Mouse (Mus musculus): ENCODE measurements at regions not wholly inside any gene's neighbourhood (a gene's known extent, or its start where the extent isn't known, plus 50 kb on each side); places are given as distances from the start of the nearest gene placed in this dataset.
A peak's percentile ranks its signal among the peaks of the same experiment; 100 is the strongest.

DNA sequence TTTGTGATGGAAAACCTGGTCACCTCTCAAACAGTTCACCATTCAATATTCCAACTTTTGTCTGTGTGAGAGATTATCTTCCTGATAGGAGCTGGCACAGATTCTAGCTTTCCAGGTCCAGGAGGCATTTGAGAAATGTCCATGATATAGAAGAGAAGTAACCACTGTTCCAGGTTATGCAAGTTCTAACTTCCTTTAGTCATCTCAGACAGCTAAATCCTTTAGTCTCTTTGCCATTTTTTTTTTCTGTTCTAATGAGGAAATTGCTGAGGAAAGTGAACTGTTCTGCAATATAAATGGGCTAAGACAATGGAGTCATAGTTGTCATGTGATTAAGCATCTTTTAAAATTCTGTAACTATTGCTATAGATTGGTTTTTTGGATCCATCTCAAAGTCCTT is 155.7 kb upstream of the Trp63 start:
- Histone ChIP-seq H3K9ac (no peak overlapping the region), H3K27ac (replicated peaks) (no peak overlapping the region), H3K4me2 (replicated peaks) (no peak overlapping the region), H3K36me3 (no peaks in the 10 kb centered on the region), H3K4me3 (replicated peaks) (no peak overlapping the region), H3K4me1 (peaks cover 5% of the 10 kb centered on the region; the same call in 1 of the 2 replicates), H3K27me3 (no peaks in the 10 kb centered on the region), H3K9me3 (replicated peaks) (no peaks in the 10 kb centered on the region; the same call in 1 of the 2 replicates)
- ATAC-seq (ENCODE audit: insufficient number of reproducible peaks, low FRiP score, low TSS enrichment, low read depth): no peak

DNA sequence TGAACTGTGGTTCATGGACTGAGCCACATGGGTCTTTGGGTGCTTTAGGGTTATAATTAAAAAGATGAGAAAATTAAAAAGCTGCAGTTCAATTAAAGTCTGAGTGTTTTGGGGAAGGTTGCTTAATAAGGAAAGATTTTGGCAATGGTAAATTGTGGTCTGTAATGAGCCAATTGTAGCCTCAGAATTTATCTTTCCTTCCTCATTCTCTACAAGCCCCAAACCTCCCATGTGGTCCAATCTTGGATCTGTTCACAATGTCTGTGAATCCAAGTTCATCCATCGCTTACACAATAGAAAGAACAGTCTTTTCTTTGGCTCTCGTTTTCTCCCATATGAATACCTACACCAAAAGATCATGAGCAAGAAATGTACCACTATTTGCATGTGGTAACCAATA is 155.2 kb upstream of the Trp63 start:
- ATAC-seq (ENCODE audit: insufficient number of reproducible peaks, low FRiP score, low TSS enrichment, low read depth): no peak
- WGBS: 78% methylated on average over 2 of the region's 2 CpGs
- H3K9ac ChIP-seq: no peak overlapping the region
- no peak overlapping the region for H3K4me2 ChIP-seq (replicated peaks)
- no peaks in the 10 kb centered on the region for H3K27me3 ChIP-seq
- H3K4me3 ChIP-seq (replicated peaks): no peak overlapping the region
- H3K27ac ChIP-seq (replicated peaks): no peak overlapping the region
- no peaks in the 10 kb centered on the region for H3K36me3 ChIP-seq
- H3K9me3 ChIP-seq (replicated peaks): no peaks in the 10 kb centered on the region; the same call in 1 of the 2 replicates
- peaks cover 5% of the 10 kb centered on the region; the same call in 1 of the 2 replicates for H3K4me1 ChIP-seq

DNA sequence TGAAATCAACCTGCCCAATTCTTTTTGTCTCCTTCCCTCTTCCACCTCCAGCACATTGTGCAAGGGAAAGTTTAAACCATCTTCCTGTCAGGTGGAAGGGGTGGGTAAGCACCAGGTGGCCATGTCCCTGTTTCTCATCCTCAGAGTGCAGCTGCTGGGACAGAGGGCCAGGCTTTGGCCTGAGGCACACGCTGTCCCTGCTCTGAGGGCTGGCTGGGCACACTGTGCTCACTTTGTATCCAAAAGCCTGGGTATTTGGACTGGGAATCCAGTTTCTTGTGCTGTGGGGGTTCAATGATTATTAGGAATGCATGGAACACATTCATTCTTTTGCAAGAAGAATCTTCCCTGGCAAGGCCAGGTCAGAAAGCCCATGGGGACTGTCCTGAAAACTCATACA is 153.9 kb upstream of the Trp63 start:
- no peak overlapping the region for H3K4me3 ChIP-seq (replicated peaks)
- H3K36me3 ChIP-seq: no peaks in the 10 kb centered on the region
- H3K27ac ChIP-seq (replicated peaks): no peak overlapping the region
- WGBS: 79% methylated on average over 1 of the region's 1 CpGs
- H3K4me2 ChIP-seq (replicated peaks): no peak overlapping the region
- no peak overlapping the region for H3K9ac ChIP-seq
- no peak for ATAC-seq (ENCODE audit: insufficient number of reproducible peaks, low FRiP score, low TSS enrichment, low read depth)
- H3K9me3 ChIP-seq (replicated peaks): no peaks in the 10 kb centered on the region; the same call in 1 of the 2 replicates
- H3K4me1 ChIP-seq: peaks cover 5% of the 10 kb centered on the region; the same call in 1 of the 2 replicates
- no peaks in the 10 kb centered on the region for H3K27me3 ChIP-seq

DNA sequence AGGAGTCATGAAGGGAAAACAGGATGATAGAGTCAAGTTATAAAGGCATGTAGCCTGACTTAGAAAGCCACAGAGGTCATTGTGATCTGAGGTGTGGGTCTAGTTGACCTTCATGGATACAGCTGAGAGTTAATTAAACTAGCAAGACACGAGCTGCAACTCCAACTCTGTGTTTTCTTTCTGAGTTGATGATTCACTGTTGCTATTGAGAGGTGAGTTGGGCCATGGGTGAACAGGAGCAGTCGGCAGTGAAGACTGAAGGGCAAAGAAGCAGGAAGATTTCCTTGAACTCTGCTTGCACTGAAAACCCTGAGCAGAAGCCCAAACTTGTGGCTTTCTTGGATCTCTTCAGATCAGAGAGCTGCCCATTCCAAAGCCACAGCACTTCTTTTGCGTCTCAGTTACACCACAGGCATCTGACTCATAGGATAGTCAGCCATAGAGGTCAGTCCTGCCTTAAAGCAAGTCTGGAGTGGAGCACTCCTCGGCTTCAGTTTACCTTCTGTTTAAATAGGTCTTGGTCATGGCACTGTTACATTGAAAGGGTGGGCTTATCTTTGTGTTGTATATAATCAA is 151.7 kb upstream of the Trp63 start:
- H3K27me3 ChIP-seq: no peaks in the 10 kb centered on the region
- no peak overlapping the region for H3K4me2 ChIP-seq (replicated peaks)
- peaks cover 5% of the 10 kb centered on the region; the same call in 1 of the 2 replicates for H3K4me1 ChIP-seq
- H3K27ac ChIP-seq (replicated peaks): no peak overlapping the region
- ATAC-seq (ENCODE audit: insufficient number of reproducible peaks, low FRiP score, low TSS enrichment, low read depth): no peak; the same call in 1 of the 2 replicates
- no peaks in the 10 kb centered on the region for H3K9me3 ChIP-seq (replicated peaks)
- H3K4me3 ChIP-seq (replicated peaks): no peak overlapping the region
- no peak overlapping the region for H3K9ac ChIP-seq
- no peaks in the 10 kb centered on the region for H3K36me3 ChIP-seq
- WGBS: 59% methylated on average over 4 of the region's 4 CpGs

DNA sequence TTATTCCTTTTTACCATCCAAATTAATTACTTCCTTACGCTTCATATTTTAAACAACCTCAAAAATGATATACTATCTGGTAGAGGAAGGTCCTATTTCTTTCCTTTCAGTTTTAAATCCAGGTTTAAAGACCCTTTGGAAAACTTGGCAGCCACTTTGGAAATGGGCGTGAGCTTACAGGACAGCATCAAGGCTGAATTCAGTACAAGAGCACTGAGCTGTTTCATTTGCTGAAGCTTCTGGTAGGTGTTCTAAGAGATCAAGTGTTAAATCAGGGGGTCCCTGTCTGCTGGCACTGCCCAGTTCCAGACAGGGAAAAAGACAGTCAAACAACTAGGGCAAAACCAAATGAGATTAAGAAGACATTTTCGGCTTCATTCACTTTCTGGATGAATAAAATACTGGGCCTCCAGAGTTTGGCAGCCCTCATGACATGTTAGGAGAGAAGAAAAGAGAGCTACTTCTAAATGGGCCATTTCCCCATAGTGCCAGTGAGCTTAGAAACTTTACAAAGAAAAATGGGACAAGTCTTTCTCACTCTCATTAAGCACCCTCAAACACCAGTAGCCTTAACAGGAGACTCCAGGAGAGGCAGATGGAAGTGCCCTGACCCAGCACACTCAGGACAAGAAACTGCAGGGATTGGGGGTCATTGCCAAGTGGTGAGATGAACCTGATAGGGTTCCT is 150.9 kb upstream of the Trp63 start:
- no peak overlapping the region for H3K4me2 ChIP-seq (replicated peaks)
- peaks cover 5% of the 10 kb centered on the region; the same call in 1 of the 2 replicates for H3K4me1 ChIP-seq
- H3K27me3 ChIP-seq: no peaks in the 10 kb centered on the region
- H3K36me3 ChIP-seq: no peaks in the 10 kb centered on the region
- H3K27ac ChIP-seq (replicated peaks): no peak overlapping the region
- H3K9ac ChIP-seq: no peak overlapping the region
- 81% methylated on average over 3 of the region's 3 CpGs for WGBS
- no peaks in the 10 kb centered on the region for H3K9me3 ChIP-seq (replicated peaks)
- no peak overlapping the region for H3K4me3 ChIP-seq (replicated peaks)
- ATAC-seq (ENCODE audit: insufficient number of reproducible peaks, low FRiP score, low TSS enrichment, low read depth): no peak

DNA sequence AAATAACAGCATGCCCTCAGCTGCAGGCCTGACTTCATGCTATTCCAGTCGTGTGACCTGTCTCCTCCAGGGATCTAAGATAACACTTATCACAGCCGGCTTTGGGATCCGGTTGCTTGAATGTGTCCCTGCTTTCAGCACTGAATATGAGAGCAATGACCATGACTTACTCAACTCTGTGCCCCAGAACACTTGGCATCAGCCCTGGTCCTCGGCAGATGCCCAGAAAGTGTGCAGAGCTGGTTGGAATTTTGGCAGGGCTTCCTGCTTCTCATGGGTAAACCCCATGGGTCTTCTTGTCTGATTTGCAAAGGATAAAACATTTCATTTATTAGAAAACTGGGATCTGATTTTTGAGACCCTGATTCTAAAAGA is 150.4 kb upstream of the Trp63 start:
- Histone ChIP-seq H3K9me3 (replicated peaks) (no peaks in the 10 kb centered on the region), H3K4me3 (replicated peaks) (no peak overlapping the region), H3K27me3 (no peaks in the 10 kb centered on the region), H3K27ac (replicated peaks) (no peak overlapping the region), H3K36me3 (no peaks in the 10 kb centered on the region), H3K4me2 (replicated peaks) (no peak overlapping the region), H3K4me1 (peaks cover 5% of the 10 kb centered on the region; the same call in 1 of the 2 replicates), H3K9ac (no peak overlapping the region)
- ATAC-seq (ENCODE audit: insufficient number of reproducible peaks, low FRiP score, low TSS enrichment, low read depth): no peak
- 70% methylated on average over 4 of the region's 4 CpGs for WGBS

DNA sequence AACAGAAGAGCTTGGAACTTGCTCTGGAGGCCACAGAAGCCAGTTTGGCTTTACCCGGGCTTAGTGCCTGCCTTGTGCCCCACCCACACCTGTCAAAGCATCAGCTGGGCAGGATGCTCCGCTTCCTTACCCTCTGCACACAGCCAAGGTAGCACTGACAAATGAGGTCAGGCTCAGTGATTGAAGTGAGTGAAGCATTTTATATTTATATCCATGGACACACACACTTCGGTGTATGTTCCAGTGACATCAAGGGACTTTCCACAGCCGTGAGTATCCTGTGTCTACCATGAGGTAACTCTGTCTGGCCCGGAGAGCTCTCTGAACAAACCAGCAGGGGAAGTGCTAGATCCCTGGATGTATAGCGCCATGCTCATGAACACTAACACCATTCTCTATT is 147.0 kb upstream of the Trp63 start:
- no peak overlapping the region for H3K4me2 ChIP-seq (replicated peaks)
- ATAC-seq (ENCODE audit: insufficient number of reproducible peaks, low FRiP score, low TSS enrichment, low read depth): no peak
- no peaks in the 10 kb centered on the region for H3K36me3 ChIP-seq
- no peak overlapping the region for H3K27ac ChIP-seq (replicated peaks)
- 0 out of 2 replicates have a peak, but pooled peaks cover 2% of the 10 kb centered on the region for H3K4me1 ChIP-seq
- no peak overlapping the region for H3K9ac ChIP-seq
- H3K4me3 ChIP-seq (replicated peaks): no peak overlapping the region
- 76% methylated on average over 6 of the region's 6 CpGs for WGBS
- no peaks in the 10 kb centered on the region for H3K27me3 ChIP-seq
- no peaks in the 10 kb centered on the region for H3K9me3 ChIP-seq (replicated peaks)

DNA sequence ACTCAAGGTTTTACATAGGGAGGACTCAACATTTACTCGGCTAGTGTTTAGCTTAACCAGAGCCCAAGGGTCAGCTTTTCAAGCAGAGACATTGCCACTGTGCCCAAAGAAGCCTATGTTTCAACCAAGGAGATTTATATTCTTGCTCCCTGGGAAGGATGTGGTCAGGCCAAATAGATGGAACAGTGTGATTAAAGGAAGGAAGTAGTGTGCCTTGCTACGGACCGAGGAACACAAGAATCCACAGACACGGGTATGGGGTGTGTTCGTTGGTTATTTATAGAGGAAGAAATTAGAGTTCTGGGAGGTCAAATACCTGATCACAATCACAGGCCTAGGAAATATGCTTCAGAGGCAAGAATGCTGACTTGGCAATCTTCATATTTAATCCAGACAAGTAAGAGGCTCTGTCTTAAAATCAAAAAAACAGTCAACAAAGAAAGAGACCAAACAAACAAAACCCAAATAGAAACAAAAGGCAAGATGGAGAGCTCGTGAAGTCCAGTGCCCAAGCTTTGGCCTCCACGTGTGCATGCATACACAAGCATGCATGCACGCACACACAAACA is 133.9 kb upstream of the Trp63 start:
- H3K9me3 ChIP-seq (replicated peaks): no peaks in the 10 kb centered on the region
- H3K9ac ChIP-seq: no peak overlapping the region
- H3K36me3 ChIP-seq: no peaks in the 10 kb centered on the region
- no peak for ATAC-seq (ENCODE audit: insufficient number of reproducible peaks, low FRiP score, low TSS enrichment, low read depth)
- H3K4me1 ChIP-seq: no peaks in the 10 kb centered on the region
- H3K4me3 ChIP-seq (replicated peaks): no peak overlapping the region
- H3K27me3 ChIP-seq: no peaks in the 10 kb centered on the region
- no peak overlapping the region for H3K4me2 ChIP-seq (replicated peaks)
- no peak overlapping the region for H3K27ac ChIP-seq (replicated peaks)
- WGBS: 81% methylated on average over 8 of the region's 8 CpGs

DNA sequence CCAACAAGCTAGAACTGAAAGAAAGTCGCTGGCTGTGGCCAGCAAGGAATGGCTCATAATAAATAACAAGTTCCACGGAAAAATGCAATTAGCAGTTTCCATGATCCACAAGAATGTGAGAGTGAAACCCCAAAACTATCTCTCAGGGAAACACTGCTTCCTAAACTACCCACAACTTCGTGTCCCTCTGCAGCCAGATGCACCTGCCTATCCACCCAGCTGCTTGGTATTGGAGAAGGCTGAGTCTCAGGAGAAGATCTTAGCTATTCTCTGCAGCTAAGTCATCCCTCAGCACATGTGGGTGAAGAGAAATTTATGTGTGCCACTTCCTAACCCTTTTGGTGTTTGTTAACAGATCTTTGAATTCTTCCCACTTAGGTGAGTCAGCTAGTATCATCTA is 126.4 kb upstream of the Trp63 start:
- Histone ChIP-seq H3K27me3 (no peaks in the 10 kb centered on the region), H3K4me3 (replicated peaks) (no peak overlapping the region), H3K9me3 (replicated peaks) (no peaks in the 10 kb centered on the region), H3K27ac (replicated peaks) (no peak overlapping the region), H3K4me1 (no peaks in the 10 kb centered on the region), H3K4me2 (replicated peaks) (no peak overlapping the region), H3K9ac (no peak overlapping the region), H3K36me3 (no peaks in the 10 kb centered on the region)
- ATAC-seq (ENCODE audit: insufficient number of reproducible peaks, low FRiP score, low TSS enrichment, low read depth): no peak
- 68% methylated on average over 3 of the region's 3 CpGs for WGBS

DNA sequence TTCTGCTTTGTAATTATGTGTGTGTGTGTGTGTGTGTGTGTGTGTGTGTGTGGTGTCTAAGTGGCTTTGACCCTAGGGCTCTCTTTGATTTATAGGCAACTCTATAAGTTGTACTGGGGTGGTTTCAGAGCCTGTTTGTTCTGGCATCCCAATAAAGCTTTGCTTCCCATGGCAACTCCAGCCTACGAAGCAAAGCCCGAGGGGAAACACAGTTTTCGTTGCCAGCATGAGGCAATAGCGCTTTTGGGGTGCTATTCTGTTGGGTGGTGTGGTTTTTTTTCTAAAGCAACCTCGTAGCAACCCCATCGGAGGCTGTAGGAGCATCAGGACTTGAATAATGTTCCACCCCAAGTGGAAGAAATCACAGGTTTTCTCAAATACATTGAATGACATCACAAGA is 103.3 kb upstream of the Trp63 start:
- Histone ChIP-seq H3K36me3 (no peaks in the 10 kb centered on the region), H3K4me1 (no peaks in the 10 kb centered on the region), H3K9ac (no peak overlapping the region), H3K9me3 (replicated peaks) (no peaks in the 10 kb centered on the region), H3K27ac (replicated peaks) (no peak overlapping the region), H3K4me3 (replicated peaks) (no peak overlapping the region), H3K27me3 (no peaks in the 10 kb centered on the region), H3K4me2 (replicated peaks) (no peak overlapping the region)
- 64% methylated on average over 6 of the region's 6 CpGs for WGBS
- ATAC-seq (ENCODE audit: insufficient number of reproducible peaks, low FRiP score, low TSS enrichment, low read depth): no peak

DNA sequence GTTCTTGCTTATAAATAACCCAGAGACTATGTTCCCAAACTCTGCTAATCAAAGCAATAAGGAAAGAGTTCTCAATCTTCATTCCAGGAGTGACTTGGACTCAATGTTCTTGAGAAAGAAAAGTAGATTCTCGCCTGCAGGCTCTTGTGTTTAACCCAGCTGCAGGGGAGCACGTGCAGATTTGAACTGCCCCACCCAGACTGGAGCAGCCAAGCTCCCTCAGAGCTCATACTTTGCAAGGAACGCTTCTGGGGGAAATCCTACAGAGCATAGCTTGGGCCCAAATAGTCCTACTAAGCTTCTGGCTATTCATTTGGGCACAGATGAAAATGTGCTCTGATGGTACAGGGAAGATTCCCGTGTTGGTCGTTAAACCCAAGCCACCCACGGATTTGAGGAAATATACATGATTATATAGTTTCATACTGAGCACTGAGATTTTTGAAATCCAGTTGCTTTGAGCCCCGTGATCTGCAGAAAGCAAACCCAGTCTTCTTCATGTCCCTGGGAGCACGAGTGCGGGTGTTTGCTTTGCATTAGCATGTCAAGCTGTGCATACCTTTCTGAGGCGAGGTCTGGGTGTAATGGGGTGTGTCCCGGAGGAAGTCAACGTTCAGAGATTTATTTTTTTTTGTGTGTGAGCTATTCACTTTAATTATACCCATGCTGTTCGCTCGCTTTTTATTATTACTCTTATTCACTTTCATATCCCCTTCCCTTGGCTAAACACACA is 99.1 kb upstream of the Trp63 start:
- Histone ChIP-seq H3K36me3 (no peaks in the 10 kb centered on the region), H3K4me2 (replicated peaks) (no peak overlapping the region), H3K4me1 (no peaks in the 10 kb centered on the region), H3K9me3 (replicated peaks) (no peaks in the 10 kb centered on the region), H3K9ac (no peak overlapping the region), H3K27me3 (no peaks in the 10 kb centered on the region), H3K4me3 (replicated peaks) (no peak overlapping the region), H3K27ac (replicated peaks) (peak overlapping the region; percentile 18)
- WGBS: 48% methylated on average over 14 of the region's 14 CpGs
- ATAC-seq (ENCODE audit: insufficient number of reproducible peaks, low FRiP score, low TSS enrichment, low read depth): no peak

Data from embryonic facial prominence, embryonic 15.5 days (tissue).